Mouse (Mus musculus) central nervous system, embryonic 18 days (tissue): ENCODE data around the gene S100a13. TPM values are rescaled to one million over a fixed set of nuclear protein-coding genes. Genes with fewer than 3 reads are reported as not detected.

Experiments
- polyA plus RNA-seq: library from polyadenylated mRNA; depleted of rRNA; stranded (reverse); fragments of >200 nt; gene quantifications from 2 replicates; pipeline ENCODE4 v1.2.3, GENCODE M21; 2012; rRNA removed

S100a13 gene
- polyA plus RNA-seq = 12.6 and 13.2 TPM in 2 replicates

GRCm38 (mm10) chr3:90513796-90514590 lies at the start of gene S100a13, which contains the start of gene S100a1:
TSS of gene S100a13 (plus strand) at chr3:90514435.
TSS of gene S100a1 (minus strand) at chr3:90514392.

GRCm38 (mm10) chr3:90465686-90466310 lies 48.4 kb upstream of the S100a13 start, which contains the start of gene Npr1:
TSS of gene Npr1 (minus strand) at chr3:90465866.

GRCm38 (mm10) chr3:90475831-90476611 lies 38.2 kb upstream of the S100a13 start, which contains the start of gene Ilf2:
TSS of gene Ilf2 (plus strand) at chr3:90476126.

GRCm38 (mm10) chr3:90490696-90491256 lies 23.5 kb upstream of the S100a13 start, which contains the start of gene Snapin:
TSS of gene Snapin (minus strand) at chr3:90491033.

GRCm38 (mm10) chr3:90508950-90509746 lies 5.1 kb upstream of the S100a13 start, which contains the start of gene Chtop:
TSS of gene Chtop (minus strand) at chr3:90509498.

GRCm38 (mm10) chr3:90526580-90526979 lies 12.3 kb downstream of the S100a13 start, which contains the start of gene S100a14:
TSS of gene S100a14 (plus strand) at chr3:90526856.

GRCm38 (mm10) chr3:90537141-90537904 lies 23.1 kb downstream of the S100a13 start, which contains the start of gene S100a16:
TSS of gene S100a16 (plus strand) at chr3:90537254.

GRCm38 (mm10) chr3:90560008-90560628 lies 45.9 kb downstream of the S100a13 start, which contains the start of gene S100a3:
TSS of gene S100a3 (plus strand) at chr3:90560578.

Other genes with a start within 250 kb of the S100a13 start
- gene Dennd4b, start 249.2 kb upstream of the S100a13 start, polyA plus RNA-seq = 25.3 and 25.9 TPM in 2 replicates
- 24.3 and 31.8 TPM in 2 replicates for gene Gatad2b, start 221.3 kb upstream of the S100a13 start, polyA plus RNA-seq
- gene Slc27a3, start 124.5 kb upstream of the S100a13 start, polyA plus RNA-seq = 52.9 and 54.6 TPM in 2 replicates
- gene Ints3, start 80.8 kb upstream of the S100a13 start, polyA plus RNA-seq = 53.9 and 55.9 TPM in 2 replicates
- 5.7 and 6.3 TPM in 2 replicates for gene Npr1, start 48.6 kb upstream of the S100a13 start, polyA plus RNA-seq
- 168 and 169 TPM in 2 replicates for gene Ilf2, start 38.3 kb upstream of the S100a13 start, polyA plus RNA-seq
- gene Snapin, start 23.4 kb upstream of the S100a13 start, polyA plus RNA-seq = 46.0 and 48.7 TPM in 2 replicates
- gene Chtop, start 4.9 kb upstream of the S100a13 start, polyA plus RNA-seq = 200 and 201 TPM in 2 replicates
- 36.3 and 42.0 TPM in 2 replicates for gene S100a1, start within 50 bp of the S100a13 start, polyA plus RNA-seq
- gene S100a14, start 12.4 kb downstream of the S100a13 start, polyA plus RNA-seq = 0.16 and 6.2 TPM in 2 replicates
- gene S100a16, start 22.8 kb downstream of the S100a13 start, polyA plus RNA-seq = 31.4 and 33.1 TPM in 2 replicates
- gene S100a3, start 46.1 kb downstream of the S100a13 start, polyA plus RNA-seq = 0.41 and 0.56 TPM in 2 replicates
- gene S100a2, start 75.8 kb downstream of the S100a13 start, polyA plus RNA-seq = not detected in 2 replicates
- gene Gm42674, start 87.5 kb downstream of the S100a13 start, polyA plus RNA-seq = not detected in 2 replicates
- 6.6 and 8.4 TPM in 2 replicates for gene S100a4, start 89.3 kb downstream of the S100a13 start, polyA plus RNA-seq
- gene S100a5, start 94.1 kb downstream of the S100a13 start, polyA plus RNA-seq = not detected in 2 replicates
- 28.5 and 123 TPM in 2 replicates for gene S100a6, start 98.4 kb downstream of the S100a13 start, polyA plus RNA-seq
- gene S100a7a, start 139.6 kb downstream of the S100a13 start, polyA plus RNA-seq = 0.27 and 0.60 TPM in 2 replicates
- gene S100a8, start 154.5 kb downstream of the S100a13 start, polyA plus RNA-seq = 1.2 and 7.6 TPM in 2 replicates
- 3.2 and 15.0 TPM in 2 replicates for gene S100a9, start 181.3 kb downstream of the S100a13 start, polyA plus RNA-seq
- gene Pglyrp4, start 212.5 kb downstream of the S100a13 start, polyA plus RNA-seq = not detected in 2 replicates